Mouse (Mus musculus) liver, embryonic 16.5 days (tissue): ENCODE results near the gene Btbd19. TPM values are rescaled to one million over a fixed set of nuclear protein-coding genes. Genes with fewer than 3 reads are reported as not detected.

Experiments used
- ATAC-seq: fragments of 200-750 bp; cut with Nextera tagmentation; 2 replicates; pipeline ENCODE4 v1.8.0; 2017; ENCODE audit warnings: low read depth, mild to moderate bottlenecking, moderate number of reproducible peaks, moderate library complexity
- H3K27ac ChIP-seq: fragments of 300-500 bp; sonication (generic); 2 replicates; pipeline ENCODE4 v1.5.1; 2014; ENCODE audit warnings: mild to moderate bottlenecking, low read length
- H3K27me3 ChIP-seq: fragments of 300-500 bp; sonication (generic); 2 replicates; pipeline ENCODE4 v1.6.1; 2014; ENCODE audit warnings: low read depth, low read length, mixed read lengths; ENCODE audit not compliant: control insufficient read depth, insufficient read depth
- H3K36me3 ChIP-seq: fragments of 300-500 bp; sonication (generic); 2 replicates; pipeline ENCODE4 v1.6.1; 2014; ENCODE audit warnings: mild to moderate bottlenecking; ENCODE audit not compliant: control insufficient read depth, insufficient read depth
- H3K4me1 ChIP-seq: fragments of 300-500 bp; sonication (generic); 2 replicates; pipeline ENCODE4 v1.6.1; 2014; ENCODE audit warnings: low read depth, low read length, mixed read lengths; ENCODE audit not compliant: control insufficient read depth
- H3K4me2 ChIP-seq: fragments of 300-500 bp; sonication (generic); 2 replicates; pipeline ENCODE4 v1.6.1; 2014; ENCODE audit warnings: low read depth, low read length, mixed read lengths
- H3K4me3 ChIP-seq: fragments of 300-500 bp; sonication (generic); 2 replicates; pipeline ENCODE4 v1.5.1; 2014; ENCODE audit warnings: low read depth, mild to moderate bottlenecking, low read length
- H3K9ac ChIP-seq: fragments of 300-500 bp; sonication (generic); 2 replicates; pipeline ENCODE4 v1.6.1; 2014; ENCODE audit warnings: low read depth, low read length
- H3K9me3 ChIP-seq: fragments of 300-500 bp; sonication (generic); replicated peaks from 2 replicates; pipeline ENCODE4 v1.6.1; 2016; ENCODE audit warnings: low read length; ENCODE audit not compliant: control insufficient read depth
- WGBS: fragments of 180-500 bp; shearing (Covaris S2); extraction: QIAGEN DNeasy Blood & Tissue Kit; methylation state at CpG from one replicate; pipeline ENCODE4 v1.1.7; 2014; ENCODE audit not compliant: insufficient replicate concordance; 5-methylcytosine and 5-hydroxymethylcytosine counted together
- polyA plus RNA-seq: library from polyadenylated mRNA; unstranded; fragments of >200 nt; fragmentation: Nextera tagmentation; extraction: Ambion mirVana; gene quantifications from 2 replicates; pipeline ENCODE4 v1.2.1, GENCODE M21; 2015

Gene Btbd19
- polyA plus RNA-seq, 1 experiment from 2014 or later, result 1.5 TPM

DNA sequence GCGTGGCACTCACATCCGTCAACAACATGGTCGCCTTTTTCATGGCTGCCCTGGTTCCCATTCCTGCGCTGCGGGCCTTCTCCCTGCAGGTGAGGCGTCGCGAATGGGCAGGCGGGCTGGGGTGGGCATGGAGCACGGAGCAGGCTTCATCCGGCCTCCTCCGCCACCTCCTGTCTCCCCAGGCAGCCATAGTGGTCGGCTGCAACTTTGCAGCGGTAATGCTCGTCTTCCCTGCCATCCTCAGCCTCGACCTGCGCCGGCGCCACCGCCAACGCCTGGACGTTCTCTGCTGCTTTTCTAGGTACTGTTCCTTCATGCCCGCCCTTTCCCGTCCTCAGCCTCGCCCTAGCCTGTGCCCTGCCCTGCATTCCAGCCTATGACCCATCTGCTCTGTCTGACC is 16.2 kb downstream of the Btbd19 start:
- H3K4me2 ChIP-seq, result no peak overlapping the region
- no peak overlapping the region for H3K9ac ChIP-seq
- ATAC-seq, result no peak
- no peaks in the 10 kb centered on the region for H3K36me3 ChIP-seq
- H3K4me3 ChIP-seq, result no peak overlapping the region
- no peaks in the 10 kb centered on the region for H3K27me3 ChIP-seq
- no peak overlapping the region for H3K27ac ChIP-seq
- H3K4me1 ChIP-seq, result no peaks in the 10 kb centered on the region
- WGBS, result 80% methylated on average over 25 of the region's 25 CpGs
- no peaks in the 10 kb centered on the region for H3K9me3 ChIP-seq

DNA sequence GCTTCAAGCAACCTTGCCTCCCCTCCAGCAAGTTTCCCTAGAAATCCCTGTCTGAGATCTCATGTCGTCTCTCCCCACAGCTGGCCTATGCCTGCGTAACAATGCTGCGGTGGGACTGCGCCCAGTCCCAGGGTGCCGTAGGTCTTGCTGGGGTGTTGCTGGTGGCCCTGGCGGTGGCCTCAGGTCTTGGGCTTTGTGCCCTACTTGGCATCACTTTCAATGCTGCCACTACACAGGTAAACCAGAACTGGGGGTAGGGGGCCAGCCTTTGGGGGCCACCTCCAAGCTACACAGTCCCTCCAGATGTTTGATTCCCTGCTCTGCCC is 17.0 kb downstream of the Btbd19 start:
- H3K27ac ChIP-seq, result no peak overlapping the region
- no peak for ATAC-seq
- H3K4me3 ChIP-seq, result no peak overlapping the region
- 85% methylated on average over 6 of the region's 6 CpGs for WGBS
- no peaks in the 10 kb centered on the region for H3K4me1 ChIP-seq
- H3K36me3 ChIP-seq, result no peaks in the 10 kb centered on the region
- H3K9ac ChIP-seq, result no peak overlapping the region
- H3K4me2 ChIP-seq, result no peak overlapping the region
- no peaks in the 10 kb centered on the region for H3K27me3 ChIP-seq
- no peaks in the 10 kb centered on the region for H3K9me3 ChIP-seq

GRCm38 (mm10) chr4:117107813-117108523 is 17.6 kb downstream of the Btbd19 start:
- H3K36me3 ChIP-seq, result no peaks in the 10 kb centered on the region
- no peaks in the 10 kb centered on the region for H3K27me3 ChIP-seq
- WGBS, result 77% methylated on average over 16 of the region's 18 CpGs
- H3K4me2 ChIP-seq, result no peak overlapping the region
- H3K9me3 ChIP-seq, result no peaks in the 10 kb centered on the region
- no peak overlapping the region for H3K4me3 ChIP-seq
- no peaks in the 10 kb centered on the region for H3K4me1 ChIP-seq
- H3K9ac ChIP-seq, result no peak overlapping the region
- no peak for ATAC-seq
- H3K27ac ChIP-seq, result no peak overlapping the region

- Histone ChIP-seq H3K9me3 (no peaks in the 10 kb centered on the region), H3K36me3 (no peaks in the 10 kb centered on the region), H3K4me3 (no peak overlapping the region), H3K27ac (no peak overlapping the region), H3K27me3 (no peaks in the 10 kb centered on the region), H3K4me1 (no peaks in the 10 kb centered on the region), H3K9ac (no peak overlapping the region), H3K4me2 (no peak overlapping the region)
- no peak for ATAC-seq
- 63% methylated on average over 10 of the region's 10 CpGs for WGBS
These were observed 20.4 kb downstream of the Btbd19 start for GRCm38 (mm10) chr4:117105127-117105526.

- H3K9me3 ChIP-seq, result no peaks in the 10 kb centered on the region
- no peaks in the 10 kb centered on the region for H3K4me1 ChIP-seq
- WGBS, result 58% methylated on average over 10 of the region's 10 CpGs
- no peak overlapping the region for H3K4me2 ChIP-seq
- no peaks in the 10 kb centered on the region for H3K36me3 ChIP-seq
- no peak for ATAC-seq
- no peak overlapping the region for H3K4me3 ChIP-seq
- H3K9ac ChIP-seq, result no peak overlapping the region
- H3K27me3 ChIP-seq, result no peaks in the 10 kb centered on the region
- no peak overlapping the region for H3K27ac ChIP-seq
These were observed 20.9 kb downstream of the Btbd19 start for GRCm38 (mm10) chr4:117104672-117105071.

DNA sequence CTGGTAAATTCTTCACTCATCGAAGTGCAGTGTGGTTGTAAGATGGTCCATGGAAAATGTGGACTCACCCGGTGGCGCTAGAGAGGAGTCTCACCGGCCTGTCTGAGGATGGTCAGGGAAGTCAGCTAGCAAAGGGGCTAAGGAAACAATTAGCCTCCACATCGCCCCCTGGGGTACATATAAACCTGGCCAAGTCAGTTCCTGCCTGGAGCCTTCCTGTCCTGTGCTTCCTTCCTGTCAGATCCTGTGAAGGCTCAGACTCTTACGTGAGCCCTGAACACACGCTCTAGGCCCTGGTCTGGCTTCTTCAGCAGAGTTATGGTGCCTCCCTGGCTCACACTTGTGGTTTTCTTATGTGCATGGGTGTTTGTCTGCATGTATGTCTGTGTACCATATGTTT is 24.3 kb downstream of the Btbd19 start:
- H3K9me3 ChIP-seq, result no peaks in the 10 kb centered on the region
- WGBS, result 38% methylated on average over 7 of the region's 7 CpGs
- H3K27me3 ChIP-seq, result peaks cover 14% of the 10 kb centered on the region

GRCm38 (mm10) chr4:117100036-117100435 is 25.5 kb downstream of the Btbd19 start:
- Histone ChIP-seq H3K36me3 (no peaks in the 10 kb centered on the region), H3K27ac (no peak overlapping the region), H3K4me1 (peaks cover 10% of the 10 kb centered on the region), H3K9ac (no peak overlapping the region), H3K27me3 (peaks cover 24% of the 10 kb centered on the region), H3K4me2 (no peak overlapping the region), H3K4me3 (no peak overlapping the region), H3K9me3 (no peaks in the 10 kb centered on the region)
- ATAC-seq, result no peak
- 53% methylated on average over 4 of the region's 4 CpGs for WGBS

More for the DNA sequence above, 24.3 kb downstream of the Btbd19 start:
- Histone ChIP-seq H3K9ac (no peak overlapping the region), H3K4me2 (no peak overlapping the region), H3K4me1 (peaks cover 1% of the 10 kb centered on the region), H3K27ac (no peak overlapping the region), H3K36me3 (no peaks in the 10 kb centered on the region), H3K4me3 (no peak overlapping the region)
- no peak for ATAC-seq

DNA sequence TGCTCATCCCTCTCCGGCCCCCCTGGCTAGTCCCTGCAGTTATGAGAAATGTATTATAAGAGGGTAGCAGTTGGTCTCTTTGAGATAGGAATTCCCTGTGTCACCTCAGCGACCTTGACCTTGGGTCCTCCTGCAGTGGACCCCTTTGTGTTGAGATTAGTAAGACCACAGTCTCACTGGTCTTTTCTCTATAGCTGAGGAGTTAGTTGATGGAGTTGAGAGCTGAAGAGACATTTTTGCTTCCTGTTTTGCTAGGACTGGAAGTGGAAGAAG is 26.8 kb downstream of the Btbd19 start:
- WGBS, result 62% methylated on average over 2 of the region's 2 CpGs
- no peak overlapping the region; the same call in 1 of the 2 replicates for H3K27ac ChIP-seq

GRCm38 (mm10) chr4:117097969-117098763 is 27.4 kb downstream of the Btbd19 start:
- no peaks in the 10 kb centered on the region for H3K36me3 ChIP-seq
- H3K9me3 ChIP-seq, result no peaks in the 10 kb centered on the region
- H3K4me1 ChIP-seq, result peaks cover 10% of the 10 kb centered on the region
- no peak overlapping the region for H3K27ac ChIP-seq
- H3K4me3 ChIP-seq, result no peak overlapping the region
- no peak overlapping the region for H3K4me2 ChIP-seq
- WGBS, result 59% methylated on average over 8 of the region's 8 CpGs
- ATAC-seq, result no peak
- peaks cover 26% of the 10 kb centered on the region for H3K27me3 ChIP-seq
- no peak overlapping the region for H3K9ac ChIP-seq

More for the DNA sequence above, 26.8 kb downstream of the Btbd19 start:
- Histone ChIP-seq H3K9me3 (no peaks in the 10 kb centered on the region), H3K27me3 (peaks cover 26% of the 10 kb centered on the region), H3K9ac (no peak overlapping the region), H3K4me3 (no peak overlapping the region), H3K4me2 (no peak overlapping the region), H3K36me3 (no peaks in the 10 kb centered on the region), H3K4me1 (peaks cover 10% of the 10 kb centered on the region)
- ATAC-seq, result no peak
